Mouse (Mus musculus): ENCODE data around the gene Ifna5. TPM values are rescaled to one million over a fixed set of nuclear protein-coding genes. Genes with fewer than 3 reads are reported as not detected.

Gene Ifna5
- polyA plus RNA-seq (2015; fragmentation: Illumina TruSeq; extraction: RNeasy Lipid Tissue Mini Kit (QIAGEN cat#74804); ENCODE audit: low read depth, low replicate concordance), result not detected

GRCm38 (mm10) chr4:88835225-88835624, at the start of gene Ifna5:
Gene Ifna5, plus strand, starts transcription at chr4:88835525.

GRCm38 (mm10) chr4:88788402-88788801, 46.9 kb upstream of the Ifna5 start, which contains the start of gene Gm13277:
Gene Gm13277, plus strand, starts transcription at chr4:88788632.

GRCm38 (mm10) chr4:88791250-88791649, 44.1 kb upstream of the Ifna5 start, which contains the start of gene Gm13278:
Gene Gm13278, plus strand, starts transcription at chr4:88791550.

GRCm38 (mm10) chr4:88793936-88794675, 41.2 kb upstream of the Ifna5 start, which contains the start of gene Gm13275:
Gene Gm13275, plus strand, starts transcription at chr4:88794487.

GRCm38 (mm10) chr4:88797097-88797496, 38.2 kb upstream of the Ifna5 start, which contains the start of gene Gm13279:
Gene Gm13279, plus strand, starts transcription at chr4:88797397.

GRCm38 (mm10) chr4:88799365-88799764, 36.0 kb upstream of the Ifna5 start, which contains the start of gene Gm13285:
Gene Gm13285, plus strand, starts transcription at chr4:88799665.

GRCm38 (mm10) chr4:88802954-88803353, 32.4 kb upstream of the Ifna5 start, which contains the start of gene Gm13287:
Gene Gm13287, plus strand, starts transcription at chr4:88803254.

GRCm38 (mm10) chr4:88805231-88805630, 30.1 kb upstream of the Ifna5 start, which contains the start of gene Gm13288:
Gene Gm13288, plus strand, starts transcription at chr4:88805531.

GRCm38 (mm10) chr4:88815928-88816327, 19.4 kb upstream of the Ifna5 start, which contains the start of gene Ifna7:
Gene Ifna7, plus strand, starts transcription at chr4:88816228.

GRCm38 (mm10) chr4:88819659-88820058, 15.7 kb upstream of the Ifna5 start, which contains the start of gene Ifna11:
Gene Ifna11, plus strand, starts transcription at chr4:88819959.

GRCm38 (mm10) chr4:88827116-88827515, 8.2 kb upstream of the Ifna5 start, which contains the start of gene Ifna6:
Gene Ifna6, plus strand, starts transcription at chr4:88827416.

GRCm38 (mm10) chr4:88841438-88841911, 6.2 kb downstream of the Ifna5 start, which contains the start of gene Ifna4:
Gene Ifna4, plus strand, starts transcription at chr4:88841861.

GRCm38 (mm10) chr4:88849698-88850097, 14.4 kb downstream of the Ifna5 start, which contains the start of gene Ifna1:
Gene Ifna1, plus strand, starts transcription at chr4:88850087.

GRCm38 (mm10) chr4:88880101-88880500, 44.8 kb downstream of the Ifna5 start, which contains the start of gene Ifne:
Gene Ifne, minus strand, starts transcription at chr4:88880201.

Other genes with a start within 250 kb of the Ifna5 start
- gene Ifna9, start 243.1 kb upstream of the Ifna5 start, polyA plus RNA-seq (2015; fragmentation: Illumina TruSeq; extraction: RNeasy Lipid Tissue Mini Kit (QIAGEN cat#74804); ENCODE audit: low read depth, low replicate concordance), result not detected
- not detected for gene Ifna12, start 232.1 kb upstream of the Ifna5 start, polyA plus RNA-seq (2015; fragmentation: Illumina TruSeq; extraction: RNeasy Lipid Tissue Mini Kit (QIAGEN cat#74804); ENCODE audit: low read depth, low replicate concordance)
- gene C87499, start 201.1 kb upstream of the Ifna5 start, polyA plus RNA-seq (2015; fragmentation: Illumina TruSeq; extraction: RNeasy Lipid Tissue Mini Kit (QIAGEN cat#74804); ENCODE audit: low read depth, low replicate concordance), result not detected
- gene Ifna13, start 191.1 kb upstream of the Ifna5 start, polyA plus RNA-seq (2015; fragmentation: Illumina TruSeq; extraction: RNeasy Lipid Tissue Mini Kit (QIAGEN cat#74804); ENCODE audit: low read depth, low replicate concordance), result not detected
- gene Ifna16, start 158.6 kb upstream of the Ifna5 start, polyA plus RNA-seq (2015; fragmentation: Illumina TruSeq; extraction: RNeasy Lipid Tissue Mini Kit (QIAGEN cat#74804); ENCODE audit: low read depth, low replicate concordance), result not detected
- not detected for gene Ifna2, start 151.6 kb upstream of the Ifna5 start, polyA plus RNA-seq (2015; fragmentation: Illumina TruSeq; extraction: RNeasy Lipid Tissue Mini Kit (QIAGEN cat#74804); ENCODE audit: low read depth, low replicate concordance)
- not detected for gene Ifnab, start 144.2 kb upstream of the Ifna5 start, polyA plus RNA-seq (2015; fragmentation: Illumina TruSeq; extraction: RNeasy Lipid Tissue Mini Kit (QIAGEN cat#74804); ENCODE audit: low read depth, low replicate concordance)
- gene Gm26566, start 113.7 kb upstream of the Ifna5 start, polyA plus RNA-seq (2015; fragmentation: Illumina TruSeq; extraction: RNeasy Lipid Tissue Mini Kit (QIAGEN cat#74804); ENCODE audit: low read depth, low replicate concordance), result not detected
- gene Klhl9, start 113.1 kb upstream of the Ifna5 start, polyA plus RNA-seq (2015; fragmentation: Illumina TruSeq; extraction: RNeasy Lipid Tissue Mini Kit (QIAGEN cat#74804); ENCODE audit: low read depth, low replicate concordance), result 77.2 TPM
- not detected for gene Gm13271, start 80.7 kb upstream of the Ifna5 start, polyA plus RNA-seq (2015; fragmentation: Illumina TruSeq; extraction: RNeasy Lipid Tissue Mini Kit (QIAGEN cat#74804); ENCODE audit: low read depth, low replicate concordance)
- not detected for gene Gm13283, start 75.4 kb upstream of the Ifna5 start, polyA plus RNA-seq (2015; fragmentation: Illumina TruSeq; extraction: RNeasy Lipid Tissue Mini Kit (QIAGEN cat#74804); ENCODE audit: low read depth, low replicate concordance)
- not detected for gene Gm13290, start 61.7 kb upstream of the Ifna5 start, polyA plus RNA-seq (2015; fragmentation: Illumina TruSeq; extraction: RNeasy Lipid Tissue Mini Kit (QIAGEN cat#74804); ENCODE audit: low read depth, low replicate concordance)
- not detected for gene Gm13289, start 58.6 kb upstream of the Ifna5 start, polyA plus RNA-seq (2015; fragmentation: Illumina TruSeq; extraction: RNeasy Lipid Tissue Mini Kit (QIAGEN cat#74804); ENCODE audit: low read depth, low replicate concordance)
- gene Gm13272, start 55.7 kb upstream of the Ifna5 start, polyA plus RNA-seq (2015; fragmentation: Illumina TruSeq; extraction: RNeasy Lipid Tissue Mini Kit (QIAGEN cat#74804); ENCODE audit: low read depth, low replicate concordance), result not detected
- not detected for gene Ifnz, start 53.4 kb upstream of the Ifna5 start, polyA plus RNA-seq (2015; fragmentation: Illumina TruSeq; extraction: RNeasy Lipid Tissue Mini Kit (QIAGEN cat#74804); ENCODE audit: low read depth, low replicate concordance)
- not detected for gene Gm13276, start 49.8 kb upstream of the Ifna5 start, polyA plus RNA-seq (2015; fragmentation: Illumina TruSeq; extraction: RNeasy Lipid Tissue Mini Kit (QIAGEN cat#74804); ENCODE audit: low read depth, low replicate concordance)
- gene Gm13277, start 46.9 kb upstream of the Ifna5 start, polyA plus RNA-seq (2015; fragmentation: Illumina TruSeq; extraction: RNeasy Lipid Tissue Mini Kit (QIAGEN cat#74804); ENCODE audit: low read depth, low replicate concordance), result not detected
- gene Gm13278, start 44.0 kb upstream of the Ifna5 start, polyA plus RNA-seq (2015; fragmentation: Illumina TruSeq; extraction: RNeasy Lipid Tissue Mini Kit (QIAGEN cat#74804); ENCODE audit: low read depth, low replicate concordance), result not detected
- gene Gm13275, start 41.0 kb upstream of the Ifna5 start, polyA plus RNA-seq (2015; fragmentation: Illumina TruSeq; extraction: RNeasy Lipid Tissue Mini Kit (QIAGEN cat#74804); ENCODE audit: low read depth, low replicate concordance), result not detected
- gene Gm13279, start 38.1 kb upstream of the Ifna5 start, polyA plus RNA-seq (2015; fragmentation: Illumina TruSeq; extraction: RNeasy Lipid Tissue Mini Kit (QIAGEN cat#74804); ENCODE audit: low read depth, low replicate concordance), result not detected
- not detected for gene Gm13285, start 35.9 kb upstream of the Ifna5 start, polyA plus RNA-seq (2015; fragmentation: Illumina TruSeq; extraction: RNeasy Lipid Tissue Mini Kit (QIAGEN cat#74804); ENCODE audit: low read depth, low replicate concordance)
- gene Gm13287, start 32.3 kb upstream of the Ifna5 start, polyA plus RNA-seq (2015; fragmentation: Illumina TruSeq; extraction: RNeasy Lipid Tissue Mini Kit (QIAGEN cat#74804); ENCODE audit: low read depth, low replicate concordance), result not detected
- gene Gm13288, start 30.0 kb upstream of the Ifna5 start, polyA plus RNA-seq (2015; fragmentation: Illumina TruSeq; extraction: RNeasy Lipid Tissue Mini Kit (QIAGEN cat#74804); ENCODE audit: low read depth, low replicate concordance), result not detected
- gene Ifna7, start 19.3 kb upstream of the Ifna5 start, polyA plus RNA-seq (2015; fragmentation: Illumina TruSeq; extraction: RNeasy Lipid Tissue Mini Kit (QIAGEN cat#74804); ENCODE audit: low read depth, low replicate concordance), result not detected
- gene Ifna11, start 15.6 kb upstream of the Ifna5 start, polyA plus RNA-seq (2015; fragmentation: Illumina TruSeq; extraction: RNeasy Lipid Tissue Mini Kit (QIAGEN cat#74804); ENCODE audit: low read depth, low replicate concordance), result not detected
- gene Ifna6, start 8.1 kb upstream of the Ifna5 start, polyA plus RNA-seq (2015; fragmentation: Illumina TruSeq; extraction: RNeasy Lipid Tissue Mini Kit (QIAGEN cat#74804); ENCODE audit: low read depth, low replicate concordance), result not detected
- not detected for gene Ifna4, start 6.3 kb downstream of the Ifna5 start, polyA plus RNA-seq (2015; fragmentation: Illumina TruSeq; extraction: RNeasy Lipid Tissue Mini Kit (QIAGEN cat#74804); ENCODE audit: low read depth, low replicate concordance)
- gene Ifna1, start 14.6 kb downstream of the Ifna5 start, polyA plus RNA-seq (2015; fragmentation: Illumina TruSeq; extraction: RNeasy Lipid Tissue Mini Kit (QIAGEN cat#74804); ENCODE audit: low read depth, low replicate concordance), result not detected
- gene Ifne, start 44.7 kb downstream of the Ifna5 start, polyA plus RNA-seq (2015; fragmentation: Illumina TruSeq; extraction: RNeasy Lipid Tissue Mini Kit (QIAGEN cat#74804); ENCODE audit: low read depth, low replicate concordance), result not detected